Mouse (Mus musculus) adrenal gland, postnatal 36 days (tissue): Measurements from ENCODE around the gene Fastkd3. TPM values are rescaled to one million over a fixed set of nuclear protein-coding genes. Genes with fewer than 3 reads are reported as not detected.

Source experiments
- DNase-seq, 2 experiments: peaks; one replicate each; pipeline ENCODE4 v3.0.0; 2021; ENCODE audit warnings: mixed read lengths in 1 of 2
- long read RNA-seq, 2 experiments: library from polyadenylated mRNA; stranded (forward); transcript quantifications; one replicate each; pipeline ENCODE4 v2.0.0; 2021; ENCODE audit warnings: borderline sequencing depth in 2 of 2
- total RNA-seq, 2 experiments: library from RNA; stranded (reverse); gene quantifications; 2 replicates each; pipeline ENCODE4 v1.2.3; 2021

The Fastkd3 gene
- 10 to 100 TPM; 16.0 to 17.1 TPM for total RNA-seq
- long read RNA-seq, experiment 1, partial matches to known transcripts, result 0 of 4 reads
- long read RNA-seq, experiment 1, other reads (novel, unspliced or antisense), result 1 of 4 reads
- long read RNA-seq, experiment 2, partial matches to known transcripts, result 0 of 2 reads
- long read RNA-seq, experiment 2, other reads (novel, unspliced or antisense), result 0 of 2 reads

- DNase-seq, result peak; percentile 99 to 100
Measured at GRCm38 (mm10) chr13:68581747-68582516, at the start of gene Fastkd3, which contains the start of gene Mtrr. TSS of gene Fastkd3 (plus strand) at chr13:68582234. TSS of gene Mtrr (minus strand) at chr13:68582149.

- DNase-seq, result peak; percentile 15 to 18
Measured at GRCm38 (mm10) chr13:68553391-68553790, 28.6 kb upstream of the Fastkd3 start.

- DNase-seq, result no peak
Measured at GRCm38 (mm10) chr13:68568110-68568509, 13.9 kb upstream of the Fastkd3 start.

GRCm38 (mm10) chr13:68568548-68568947 lies 13.5 kb upstream of the Fastkd3 start:
- DNase-seq, result no peak

GRCm38 (mm10) chr13:68569589-68570336 lies 12.3 kb upstream of the Fastkd3 start:
- peak; percentile 38 to 66 for DNase-seq

- DNase-seq, result no peak
Measured at GRCm38 (mm10) chr13:68572247-68572646, 9.8 kb upstream of the Fastkd3 start.

- DNase-seq, result peak; percentile 56 to 69
Measured at GRCm38 (mm10) chr13:68572966-68573913, 8.8 kb upstream of the Fastkd3 start.

- no peak for DNase-seq
Measured at GRCm38 (mm10) chr13:68574398-68574797, 7.6 kb upstream of the Fastkd3 start.

- DNase-seq, result peak; percentile 68 to 69
Measured at GRCm38 (mm10) chr13:68577945-68578344, 4.1 kb upstream of the Fastkd3 start.

- no peak for DNase-seq
Measured at GRCm38 (mm10) chr13:68581086-68581740, 821 bp upstream of the Fastkd3 start.

GRCm38 (mm10) chr13:68582517-68582780 lies 415 bp downstream of the Fastkd3 start:
- DNase-seq, result no peak

- DNase-seq, result no peak
Measured at GRCm38 (mm10) chr13:68583961-68584360, 1.9 kb downstream of the Fastkd3 start.

GRCm38 (mm10) chr13:68585441-68585840 lies 3.4 kb downstream of the Fastkd3 start:
- DNase-seq, result no peak

GRCm38 (mm10) chr13:68588352-68588751 lies 6.3 kb downstream of the Fastkd3 start:
- no peak for DNase-seq

- peak in 1 of 2 experiments; percentile 6 for DNase-seq
Measured at GRCm38 (mm10) chr13:68593797-68594196, 11.8 kb downstream of the Fastkd3 start.

GRCm38 (mm10) chr13:68597199-68597598 lies 15.2 kb downstream of the Fastkd3 start, which contains the start of gene 1700001L19Rik:
TSS of gene 1700001L19Rik (plus strand) at chr13:68597421.
- DNase-seq, result no peak

- DNase-seq, result no peak
Measured at GRCm38 (mm10) chr13:68597667-68598066, 15.6 kb downstream of the Fastkd3 start.

GRCm38 (mm10) chr13:68598953-68599352 lies 16.9 kb downstream of the Fastkd3 start:
- DNase-seq, result no peak

- DNase-seq, result peak; percentile 19 to 35
Measured at GRCm38 (mm10) chr13:68601184-68601583, 19.1 kb downstream of the Fastkd3 start.

GRCm38 (mm10) chr13:68603085-68603484 lies 21.1 kb downstream of the Fastkd3 start:
- no peak for DNase-seq

- peak; percentile 51 to 56 for DNase-seq
Measured at GRCm38 (mm10) chr13:68605689-68606126, 23.7 kb downstream of the Fastkd3 start.
